Mouse (Mus musculus) stomach, embryonic 15.5 days (tissue): ENCODE measurements around the gene Fam107b. TPM values are rescaled to one million over a fixed set of nuclear protein-coding genes. Genes with fewer than 3 reads are reported as not detected.
A peak's percentile ranks its signal among the peaks of the same experiment; 100 is the strongest.

ENCODE experiments used
- ATAC-seq: fragments of 200-750 bp; cut with Nextera tagmentation; 2 replicates; pipeline ENCODE4 v1.8.0; 2017; ENCODE audit warnings: low read depth, moderate number of reproducible peaks, moderate TSS enrichment; ENCODE audit not compliant: insufficient read depth, low FRiP score
- H3K27ac ChIP-seq: fragments of 300-500 bp; sonication (generic); 2 replicates; pipeline ENCODE4 v1.5.1; 2015; ENCODE audit warnings: mild to moderate bottlenecking, inconsistent platforms
- H3K27me3 ChIP-seq: fragments of 300-500 bp; sonication (generic); replicated peaks from 2 replicates; pipeline ENCODE4 v1.6.1; 2015; ENCODE audit warnings: inconsistent platforms
- H3K36me3 ChIP-seq: fragments of 300-500 bp; sonication (generic); 2 replicates; pipeline ENCODE4 v1.6.1; 2015; ENCODE audit warnings: inconsistent platforms
- H3K4me1 ChIP-seq: fragments of 300-500 bp; sonication (generic); 2 replicates; pipeline ENCODE4 v1.6.1; 2015; ENCODE audit warnings: inconsistent platforms
- H3K4me2 ChIP-seq: fragments of 300-500 bp; sonication (generic); 2 replicates; pipeline ENCODE4 v1.6.1; 2015; ENCODE audit warnings: mild to moderate bottlenecking, inconsistent platforms
- H3K4me3 ChIP-seq: fragments of 300-500 bp; sonication (generic); replicated peaks from 2 replicates; pipeline ENCODE4 v1.5.1; 2015; ENCODE audit warnings: inconsistent platforms
- H3K9ac ChIP-seq: fragments of 300-500 bp; sonication (generic); 2 replicates; pipeline ENCODE4 v1.6.1; 2015; ENCODE audit warnings: inconsistent platforms
- H3K9me3 ChIP-seq: fragments of 300-500 bp; sonication (generic); 2 replicates; pipeline ENCODE4 v1.6.1; 2016; ENCODE audit warnings: inconsistent platforms
- WGBS: fragments of 180-500 bp; shearing (Covaris S2); methylation state at CpG from one replicate; pipeline ENCODE4 v1.1.7; 2015; 5-methylcytosine and 5-hydroxymethylcytosine counted together
- polyA plus RNA-seq: library from polyadenylated mRNA; unstranded; fragments of >200 nt; fragmentation: Nextera tagmentation; extraction: Ambion mirVana; gene quantifications from 2 replicates; pipeline ENCODE4 v1.2.1, GENCODE M21; 2015

Gene Fam107b
- polyA plus RNA-seq, 1 experiment from 2014 or later: 36.4 TPM

GRCm38 (mm10) chr2:3775569-3775968 is 205.3 kb downstream of the Fam107b start:
- Histone ChIP-seq H3K27ac (no peak overlapping the region), H3K4me2 (no peak overlapping the region), H3K4me1 (no peaks in the 10 kb centered on the region), H3K36me3 (peaks cover 8% of the 10 kb centered on the region; the same call in 1 of the 2 replicates), H3K4me3 (no peak overlapping the region), H3K9me3 (no peaks in the 10 kb centered on the region), H3K27me3 (no peaks in the 10 kb centered on the region), H3K9ac (no peak overlapping the region)
- ATAC-seq: no peak
- WGBS: 87% methylated on average over 3 of the region's 3 CpGs

- no peak overlapping the region for H3K4me2 ChIP-seq
- peaks cover 11% of the 10 kb centered on the region for H3K36me3 ChIP-seq
- H3K4me1 ChIP-seq: no peaks in the 10 kb centered on the region
- no peaks in the 10 kb centered on the region for H3K9me3 ChIP-seq
- H3K27ac ChIP-seq: no peak overlapping the region
- H3K9ac ChIP-seq: no peak overlapping the region
- no peaks in the 10 kb centered on the region for H3K27me3 ChIP-seq
- ATAC-seq: no peak
- H3K4me3 ChIP-seq: no peak overlapping the region
These were observed 205.8 kb downstream of the Fam107b start for GRCm38 (mm10) chr2:3776045-3776444.

GRCm38 (mm10) chr2:3777696-3778095 is 207.4 kb downstream of the Fam107b start:
- H3K9ac ChIP-seq: no peak overlapping the region
- H3K9me3 ChIP-seq: no peaks in the 10 kb centered on the region
- WGBS: 84% methylated on average over 6 of the region's 6 CpGs
- H3K4me1 ChIP-seq: no peaks in the 10 kb centered on the region
- no peak overlapping the region for H3K27ac ChIP-seq
- ATAC-seq: no peak
- H3K4me3 ChIP-seq: no peak overlapping the region
- H3K4me2 ChIP-seq: no peak overlapping the region
- peaks cover 14% of the 10 kb centered on the region for H3K36me3 ChIP-seq
- H3K27me3 ChIP-seq: no peaks in the 10 kb centered on the region

- Histone ChIP-seq H3K4me1 (no peaks in the 10 kb centered on the region), H3K4me3 (no peak overlapping the region), H3K9me3 (no peaks in the 10 kb centered on the region), H3K27ac (no peak overlapping the region), H3K9ac (no peak overlapping the region), H3K4me2 (no peak overlapping the region), H3K27me3 (no peaks in the 10 kb centered on the region), H3K36me3 (peaks cover 6% of the 10 kb centered on the region)
- WGBS: 74% methylated on average over 8 of the region's 8 CpGs
- ATAC-seq: no peak
These were observed 215.3 kb downstream of the Fam107b start for GRCm38 (mm10) chr2:3785546-3785945.

GRCm38 (mm10) chr2:3787752-3788423 is 217.6 kb downstream of the Fam107b start:
- Histone ChIP-seq H3K27me3 (no peaks in the 10 kb centered on the region), H3K4me2 (no peak overlapping the region), H3K4me1 (no peaks in the 10 kb centered on the region), H3K36me3 (no peaks in the 10 kb centered on the region), H3K9ac (no peak overlapping the region), H3K9me3 (no peaks in the 10 kb centered on the region), H3K27ac (no peak overlapping the region), H3K4me3 (no peak overlapping the region)
- ATAC-seq: no peak

- no peaks in the 10 kb centered on the region for H3K27me3 ChIP-seq
- no peaks in the 10 kb centered on the region for H3K4me1 ChIP-seq
- H3K9me3 ChIP-seq: no peaks in the 10 kb centered on the region
- H3K9ac ChIP-seq: no peak overlapping the region
- no peak for ATAC-seq
- no peak overlapping the region for H3K4me3 ChIP-seq
- H3K36me3 ChIP-seq: no peaks in the 10 kb centered on the region
- WGBS: 79% methylated on average over 3 of the region's 3 CpGs
- no peak overlapping the region for H3K27ac ChIP-seq
- H3K4me2 ChIP-seq: no peak overlapping the region
These were observed 218.1 kb downstream of the Fam107b start for GRCm38 (mm10) chr2:3788424-3788786.

- Histone ChIP-seq H3K27ac (no peak overlapping the region), H3K4me1 (0 out of 2 replicates have a peak, but pooled peaks cover 3% of the 10 kb centered on the region), H3K4me2 (no peak overlapping the region), H3K4me3 (no peak overlapping the region), H3K9me3 (no peaks in the 10 kb centered on the region), H3K9ac (no peak overlapping the region), H3K36me3 (no peaks in the 10 kb centered on the region), H3K27me3 (no peaks in the 10 kb centered on the region)
- no peak for ATAC-seq
- 66% methylated on average over 5 of the region's 5 CpGs for WGBS
These were observed 226.3 kb downstream of the Fam107b start for GRCm38 (mm10) chr2:3796543-3796942.

- H3K9me3 ChIP-seq: no peaks in the 10 kb centered on the region
- peak overlapping the region; percentile 34 for H3K4me3 ChIP-seq
- no peak overlapping the region for H3K27ac ChIP-seq
- no peak overlapping the region for H3K9ac ChIP-seq
- H3K4me2 ChIP-seq: peak overlapping the region; percentile 65
- 12% methylated on average over 18 of the region's 18 CpGs for WGBS
- 0 out of 2 replicates have a peak, but pooled peaks cover 3% of the 10 kb centered on the region for H3K4me1 ChIP-seq
- no peaks in the 10 kb centered on the region for H3K36me3 ChIP-seq
- no peaks in the 10 kb centered on the region for H3K27me3 ChIP-seq
- ATAC-seq: peak; percentile 65
These were observed 229.7 kb downstream of the Fam107b start for GRCm38 (mm10) chr2:3799767-3800554.

- H3K27ac ChIP-seq: no peak overlapping the region
- 0 out of 2 replicates have a peak, but pooled peaks cover 3% of the 10 kb centered on the region for H3K4me1 ChIP-seq
- no peaks in the 10 kb centered on the region for H3K36me3 ChIP-seq
- H3K27me3 ChIP-seq: no peaks in the 10 kb centered on the region
- no peaks in the 10 kb centered on the region for H3K9me3 ChIP-seq
- no peak overlapping the region for H3K4me3 ChIP-seq
- 53% methylated on average over 5 of the region's 5 CpGs for WGBS
- ATAC-seq: no peak
- H3K9ac ChIP-seq: no peak overlapping the region
- no peak overlapping the region for H3K4me2 ChIP-seq
These were observed 230.2 kb downstream of the Fam107b start for GRCm38 (mm10) chr2:3800555-3800878.

- ATAC-seq: no peak
- Histone ChIP-seq H3K9me3 (no peaks in the 10 kb centered on the region), H3K27me3 (no peaks in the 10 kb centered on the region), H3K27ac (no peak overlapping the region), H3K9ac (no peak overlapping the region), H3K36me3 (no peaks in the 10 kb centered on the region), H3K4me1 (no peaks in the 10 kb centered on the region), H3K4me2 (no peak overlapping the region), H3K4me3 (no peak overlapping the region)
- 57% methylated on average over 6 of the region's 6 CpGs for WGBS
These were observed 235.5 kb downstream of the Fam107b start for GRCm38 (mm10) chr2:3805742-3806141.

- H3K4me3 ChIP-seq: no peak overlapping the region
- no peak for ATAC-seq
- no peaks in the 10 kb centered on the region for H3K9me3 ChIP-seq
- no peak overlapping the region for H3K27ac ChIP-seq
- H3K36me3 ChIP-seq: no peaks in the 10 kb centered on the region
- H3K4me1 ChIP-seq: no peaks in the 10 kb centered on the region
- no peak overlapping the region for H3K9ac ChIP-seq
- WGBS: 64% methylated on average over 5 of the region's 5 CpGs
- H3K27me3 ChIP-seq: no peaks in the 10 kb centered on the region
- no peak overlapping the region for H3K4me2 ChIP-seq
These were observed 240.0 kb downstream of the Fam107b start for GRCm38 (mm10) chr2:3810321-3810720.

- H3K27ac ChIP-seq: no peak overlapping the region
- H3K4me2 ChIP-seq: no peak overlapping the region
- no peaks in the 10 kb centered on the region for H3K36me3 ChIP-seq
- 64% methylated on average over 6 of the region's 6 CpGs for WGBS
- H3K27me3 ChIP-seq: no peaks in the 10 kb centered on the region
- ATAC-seq: no peak
- H3K4me3 ChIP-seq: no peak overlapping the region
- H3K4me1 ChIP-seq: no peaks in the 10 kb centered on the region
- no peaks in the 10 kb centered on the region for H3K9me3 ChIP-seq
- no peak overlapping the region for H3K9ac ChIP-seq
These were observed 245.9 kb downstream of the Fam107b start for GRCm38 (mm10) chr2:3816142-3816609.
